Mouse (Mus musculus) lung, postnatal 0 days (tissue): ENCODE results near the gene Zfp706. TPM values are rescaled to one million over a fixed set of nuclear protein-coding genes. Genes with fewer than 3 reads are reported as not detected.

Source experiments
- ATAC-seq: fragments of 200-750 bp; cut with Nextera tagmentation; 2 replicates; pipeline ENCODE4 v1.8.0; 2017; ENCODE audit warnings: moderate library complexity
- DNase-seq: peaks from one replicate; pipeline ENCODE4 v3.0.0-alpha.2; 2016; ENCODE audit warnings: low spot score
- H3K27ac ChIP-seq: fragments of 300-500 bp; sonication (generic); 2 replicates; pipeline ENCODE4 v1.5.1; 2014; ENCODE audit warnings: antibody characterized with exemption, mild to moderate bottlenecking, low read length, mixed read lengths
- H3K27me3 ChIP-seq: fragments of 300-500 bp; sonication (generic); replicated peaks from 2 replicates; pipeline ENCODE4 v1.6.1; 2014; ENCODE audit warnings: low read length, mixed read lengths; ENCODE audit not compliant: insufficient read depth
- H3K36me3 ChIP-seq: fragments of 300-500 bp; sonication (generic); 2 replicates; pipeline ENCODE4 v1.6.1; 2014; ENCODE audit warnings: low read length, mixed read lengths; ENCODE audit not compliant: insufficient read depth
- H3K4me1 ChIP-seq: fragments of 300-500 bp; sonication (generic); 2 replicates; pipeline ENCODE4 v1.6.1; 2014; ENCODE audit warnings: antibody characterized with exemption, low read depth, low read length, mixed read lengths; ENCODE audit not compliant: insufficient read depth
- H3K4me2 ChIP-seq: fragments of 300-500 bp; sonication (generic); replicated peaks from 2 replicates; pipeline ENCODE4 v1.6.1; 2014; ENCODE audit warnings: low read depth, mild to moderate bottlenecking, low read length, moderate library complexity, mixed read lengths
- H3K4me3 ChIP-seq: fragments of 300-500 bp; sonication (generic); 2 replicates; pipeline ENCODE4 v1.5.1; 2014; ENCODE audit warnings: low read depth, low read length
- H3K9ac ChIP-seq: fragments of 300-500 bp; sonication (generic); replicated peaks from 2 replicates; pipeline ENCODE4 v1.6.1; 2014; ENCODE audit warnings: low read depth, mild to moderate bottlenecking
- H3K9me3 ChIP-seq: fragments of 300-500 bp; sonication (generic); 2 replicates; pipeline ENCODE4 v1.6.1; 2016; ENCODE audit warnings: low read length, mixed read lengths
- CTCF ChIP-seq: IDR thresholded peaks from 2 replicates; pipeline ENCODE4 v1.5.1; 2016; ENCODE audit warnings: antibody characterized with exemption, mild to moderate bottlenecking
- EP300 ChIP-seq: IDR thresholded peaks from 2 replicates; pipeline ENCODE4 v1.6.1; 2016; ENCODE audit warnings: antibody characterized with exemption, mild to moderate bottlenecking, control low read depth
- WGBS: fragments of 180-500 bp; shearing (Covaris S2); extraction: QIAGEN DNeasy Blood & Tissue Kit; methylation state at CpG from one replicate; pipeline ENCODE4 v1.1.7; 2014; 5-methylcytosine and 5-hydroxymethylcytosine counted together
- polyA plus RNA-seq: library from polyadenylated mRNA; unstranded; fragments of >200 nt; fragmentation: Nextera tagmentation; extraction: Ambion mirVana; gene quantifications from 2 replicates; pipeline ENCODE4 v1.2.1, GENCODE M21; 2015

Gene Zfp706
- polyA plus RNA-seq, 1 experiment from 2014 or later = 428 TPM

- H3K27me3 ChIP-seq = no peaks in the 10 kb centered on the region
- 87% methylated on average over 6 of the region's 6 CpGs for WGBS
- H3K27ac ChIP-seq = no peak overlapping the region
- ATAC-seq = no peak
- H3K36me3 ChIP-seq = no peaks in the 10 kb centered on the region
- H3K9me3 ChIP-seq = no peaks in the 10 kb centered on the region
- H3K4me1 ChIP-seq = no peaks in the 10 kb centered on the region
- TF ChIP-seq EP300 (no peak), CTCF (no peak)
- no peak overlapping the region for H3K9ac ChIP-seq
- no peak for DNase-seq
- H3K4me2 ChIP-seq = no peak overlapping the region
- H3K4me3 ChIP-seq = no peak overlapping the region
Observed at GRCm38 (mm10) chr15:36962931-36963330, 44.6 kb downstream of the Zfp706 start.

DNA sequence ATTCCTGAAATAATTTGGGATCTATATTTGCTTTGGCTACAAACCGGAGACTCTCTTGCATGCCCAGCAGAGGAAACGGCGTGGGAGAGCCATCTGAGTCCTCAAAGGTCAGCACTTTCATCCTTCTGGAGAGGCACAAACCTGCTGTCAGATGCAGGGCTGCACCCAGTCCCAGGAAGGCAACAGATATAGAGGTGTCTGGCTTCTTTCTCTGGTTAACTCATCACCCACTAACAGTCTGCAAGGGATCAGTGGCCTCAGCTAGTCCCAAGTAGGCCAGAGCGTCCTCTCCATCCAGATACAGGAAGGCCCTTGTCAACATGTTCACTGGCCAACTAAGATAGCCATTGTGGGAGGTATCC lies 46.7 kb downstream of the Zfp706 start:
- no peak overlapping the region for H3K4me3 ChIP-seq
- no peaks in the 10 kb centered on the region for H3K9me3 ChIP-seq
- ATAC-seq (no peak), DNase-seq (no peak)
- H3K27ac ChIP-seq = no peak overlapping the region
- no peak for TF ChIP-seq EP300
- no peak for TF ChIP-seq CTCF
- no peaks in the 10 kb centered on the region for H3K36me3 ChIP-seq
- H3K4me1 ChIP-seq = no peaks in the 10 kb centered on the region
- H3K4me2 ChIP-seq = no peak overlapping the region
- no peaks in the 10 kb centered on the region for H3K27me3 ChIP-seq
- no peak overlapping the region for H3K9ac ChIP-seq
- 65% methylated on average over 4 of the region's 4 CpGs for WGBS

- Histone ChIP-seq H3K27ac (no peak overlapping the region), H3K36me3 (no peaks in the 10 kb centered on the region), H3K9ac (no peak overlapping the region), H3K4me3 (no peak overlapping the region), H3K4me2 (no peak overlapping the region), H3K4me1 (no peaks in the 10 kb centered on the region), H3K27me3 (no peaks in the 10 kb centered on the region), H3K9me3 (no peaks in the 10 kb centered on the region)
- DNase-seq = no peak
- ATAC-seq = no peak
- WGBS = 54% methylated on average over 17 of the region's 17 CpGs
- TF ChIP-seq CTCF (no peak), EP300 (no peak)
Observed at GRCm38 (mm10) chr15:36960010-36960875, 47.3 kb downstream of the Zfp706 start.

GRCm38 (mm10) chr15:36956221-36956620 lies 51.4 kb downstream of the Zfp706 start:
- H3K4me3 ChIP-seq = no peak overlapping the region
- H3K36me3 ChIP-seq = no peaks in the 10 kb centered on the region
- no peak overlapping the region for H3K27ac ChIP-seq
- TF ChIP-seq CTCF (no peak), EP300 (no peak)
- ATAC-seq (no peak), DNase-seq (no peak)
- no peaks in the 10 kb centered on the region for H3K9me3 ChIP-seq
- no peak overlapping the region for H3K9ac ChIP-seq
- no peak overlapping the region for H3K4me2 ChIP-seq
- H3K27me3 ChIP-seq = no peaks in the 10 kb centered on the region
- WGBS = 89% methylated on average over 3 of the region's 3 CpGs
- H3K4me1 ChIP-seq = no peaks in the 10 kb centered on the region

GRCm38 (mm10) chr15:36950258-36950657 lies 57.3 kb downstream of the Zfp706 start:
- H3K27ac ChIP-seq = no peak overlapping the region
- no peaks in the 10 kb centered on the region for H3K27me3 ChIP-seq
- H3K4me2 ChIP-seq = no peak overlapping the region
- no peak overlapping the region for H3K4me3 ChIP-seq
- TF ChIP-seq CTCF (no peak), EP300 (no peak)
- H3K36me3 ChIP-seq = no peaks in the 10 kb centered on the region
- no peaks in the 10 kb centered on the region for H3K9me3 ChIP-seq
- H3K9ac ChIP-seq = no peak overlapping the region
- DNase-seq (no peak), ATAC-seq (no peak)
- no peaks in the 10 kb centered on the region for H3K4me1 ChIP-seq
- 78% methylated on average over 2 of the region's 2 CpGs for WGBS

GRCm38 (mm10) chr15:36948866-36949546 lies 58.6 kb downstream of the Zfp706 start:
- H3K4me2 ChIP-seq = peak overlapping the region; percentile 20
- H3K27ac ChIP-seq = no peak overlapping the region
- H3K36me3 ChIP-seq = no peaks in the 10 kb centered on the region
- WGBS = 72% methylated on average over 22 of the region's 22 CpGs
- no peak overlapping the region for H3K9ac ChIP-seq
- H3K27me3 ChIP-seq = no peaks in the 10 kb centered on the region
- no peak for TF ChIP-seq CTCF
- no peak for TF ChIP-seq EP300
- H3K4me1 ChIP-seq = no peaks in the 10 kb centered on the region
- no peak overlapping the region for H3K4me3 ChIP-seq
- ATAC-seq (peak; percentile 38; the same call in 1 of the 2 replicates), DNase-seq (peak; percentile 16)
- no peaks in the 10 kb centered on the region for H3K9me3 ChIP-seq
